Mouse (Mus musculus) c-Kit-positive CD71-negative TER-119-negative erythroid progenitor cells, embryonic 14.5 days (primary cell): ENCODE results near the gene Zfp87.
A peak's percentile ranks its signal among the peaks of the same experiment; 100 is the strongest.

Experiments used
- DNase-seq: peaks from one replicate; pipeline ENCODE4 v3.0.0-alpha.2; 2013; ENCODE audit warnings: low read depth

The Zfp87 gene

GRCm38 (mm10) chr13:67525753-67526410 lies at the start of gene Zfp87, which contains the start of gene Gm26965:
Gene Zfp87 (minus strand): TSS chr13:67526177.
Gene Gm26965 (minus strand): TSS chr13:67526151.
- peak; percentile 89 for DNase-seq

GRCm38 (mm10) chr13:67572591-67573189 lies 46.7 kb upstream of the Zfp87 start:
- no peak for DNase-seq

GRCm38 (mm10) chr13:67553730-67554129 lies 27.8 kb upstream of the Zfp87 start, which contains the start of gene Zfp748:
Gene Zfp748 (minus strand): TSS chr13:67553830.
- DNase-seq: no peak

GRCm38 (mm10) chr13:67552505-67553346 lies 26.7 kb upstream of the Zfp87 start:
- DNase-seq: peak; percentile 79

- no peak for DNase-seq
These were observed 20.0 kb upstream of the Zfp87 start for GRCm38 (mm10) chr13:67545941-67546340.

- no peak for DNase-seq
These were observed 1.2 kb upstream of the Zfp87 start for GRCm38 (mm10) chr13:67527049-67527730.

- no peak for DNase-seq
These were observed 25.1 kb downstream of the Zfp87 start for GRCm38 (mm10) chr13:67500908-67501307.

GRCm38 (mm10) chr13:67500084-67500719 lies 25.8 kb downstream of the Zfp87 start, which contains the start of gene Zfp58:
Gene Zfp58 (minus strand): TSS chr13:67500555.
- DNase-seq: peak; percentile 70

- DNase-seq: no peak
These were observed 30.3 kb downstream of the Zfp87 start for GRCm38 (mm10) chr13:67495631-67496030.

GRCm38 (mm10) chr13:67484424-67484811 lies 41.6 kb downstream of the Zfp87 start:
- no peak for DNase-seq

- peak; percentile 75 for DNase-seq
These were observed 42.2 kb downstream of the Zfp87 start, which contains the start of gene Zfp874b for GRCm38 (mm10) chr13:67483625-67484423. Gene Zfp874b (minus strand): TSS chr13:67484258.

GRCm38 (mm10) chr13:67481528-67481927 lies 44.4 kb downstream of the Zfp87 start:
- no peak for DNase-seq

- no peak for DNase-seq
These were observed 56.7 kb downstream of the Zfp87 start for GRCm38 (mm10) chr13:67469274-67469673.
